Mouse (Mus musculus) small intestine, adult 2 months (tissue): ENCODE measurements around the gene Lgals8. TPM values are rescaled to one million over a fixed set of nuclear protein-coding genes. Genes with fewer than 3 reads are reported as not detected.

Source experiments
- H3K27ac ChIP-seq: fragments of 200-500 bp; 2 replicates; pipeline ENCODE4 v1.5.1; 2012; ENCODE audit warnings: low read depth, low read length, control low read depth, inconsistent platforms; ENCODE audit not compliant: insufficient read depth
- H3K27me3 ChIP-seq: fragments of 200-500 bp; 2 replicates; pipeline ENCODE4 v1.6.1; 2012; ENCODE audit warnings: mild to moderate bottlenecking, moderate library complexity, low read length, inconsistent platforms; ENCODE audit not compliant: control insufficient read depth, insufficient read depth
- H3K36me3 ChIP-seq: fragments of 200-500 bp; 2 replicates; pipeline ENCODE4 v1.6.1; 2012; ENCODE audit warnings: mild to moderate bottlenecking, low read length, control low read depth, inconsistent platforms; ENCODE audit not compliant: control insufficient read depth, insufficient read depth
- H3K4me1 ChIP-seq: fragments of 200-500 bp; 2 replicates; pipeline ENCODE4 v1.6.1; 2012; ENCODE audit warnings: low read length, inconsistent platforms, mixed read lengths; ENCODE audit not compliant: control insufficient read depth, insufficient read depth, insufficient read length
- H3K4me3 ChIP-seq: fragments of 200-500 bp; 2 replicates; pipeline ENCODE4 v1.5.1; 2012; ENCODE audit warnings: low read depth, mild to moderate bottlenecking, control low read depth, inconsistent platforms, low read length, moderate library complexity
- CTCF ChIP-seq: fragments of 200-500 bp; IDR thresholded peaks from 2 replicates; pipeline ENCODE4 v1.5.1; 2012; ENCODE audit warnings: low read depth, mild to moderate bottlenecking, control low read depth, inconsistent platforms, low read length, moderate library complexity, mixed read lengths; ENCODE audit not compliant: insufficient replicate concordance, insufficient read length; ENCODE audit errors: extremely low read depth
- POLR2A ChIP-seq: fragments of 200-500 bp; IDR thresholded peaks from 2 replicates; pipeline ENCODE4 v1.6.1; 2012; ENCODE audit warnings: low read depth, mild to moderate bottlenecking, control low read depth, inconsistent platforms, low read length, moderate library complexity
- WGBS: fragments of 180-500 bp; shearing (Covaris S2); methylation state at CpG from one replicate; pipeline ENCODE4 v1.1.7; 2018; 5-methylcytosine and 5-hydroxymethylcytosine counted together
- polyA plus RNA-seq: library from polyadenylated mRNA; depleted of rRNA; stranded (reverse); fragments of >200 nt; gene quantifications from 2 replicates; pipeline ENCODE4 v1.2.3, GENCODE M21; 2012

The Lgals8 gene
- polyA plus RNA-seq, 1 experiment: 23.1 TPM

GRCm38 (mm10) chr13:12460881-12461729 lies 3.6 kb downstream of the Lgals8 start:
- Histone ChIP-seq H3K4me1 (peaks cover 10% of the 10 kb centered on the region), H3K4me3 (peak overlapping the region; percentile 75), H3K36me3 (peaks cover 8% of the 10 kb centered on the region), H3K27me3 (no peaks in the 10 kb centered on the region), H3K27ac (peak overlapping the region; percentile 81)
- TF ChIP-seq POLR2A (peak; percentile 62), CTCF (no peak)
- WGBS: under 1% methylated on average over 59 of the region's 59 CpGs

- H3K27me3 ChIP-seq: no peaks in the 10 kb centered on the region
- peaks cover 12% of the 10 kb centered on the region for H3K36me3 ChIP-seq
- peak overlapping the region; percentile 52 for H3K4me3 ChIP-seq
- peaks cover 10% of the 10 kb centered on the region for H3K4me1 ChIP-seq
- TF ChIP-seq CTCF (peak; percentile 32; the same call in 1 of the 2 replicates), POLR2A (no peak)
- H3K27ac ChIP-seq: peak overlapping the region; percentile 81
- WGBS: under 1% methylated on average over 8 of the region's 8 CpGs
Observed at GRCm38 (mm10) chr13:12460443-12460842, 4.3 kb downstream of the Lgals8 start.

- peaks cover 44% of the 10 kb centered on the region for H3K36me3 ChIP-seq
- WGBS: 42% methylated on average over 7 of the region's 7 CpGs
- peaks cover 10% of the 10 kb centered on the region for H3K4me1 ChIP-seq
- no peaks in the 10 kb centered on the region for H3K27me3 ChIP-seq
- peak overlapping the region; percentile 84 for H3K27ac ChIP-seq
- no peak for TF ChIP-seq CTCF
- TF ChIP-seq POLR2A: no peak; the same call in 1 of the 2 replicates
- H3K4me3 ChIP-seq: no peak overlapping the region
Observed at GRCm38 (mm10) chr13:12456711-12457110, 8.0 kb downstream of the Lgals8 start.

DNA sequence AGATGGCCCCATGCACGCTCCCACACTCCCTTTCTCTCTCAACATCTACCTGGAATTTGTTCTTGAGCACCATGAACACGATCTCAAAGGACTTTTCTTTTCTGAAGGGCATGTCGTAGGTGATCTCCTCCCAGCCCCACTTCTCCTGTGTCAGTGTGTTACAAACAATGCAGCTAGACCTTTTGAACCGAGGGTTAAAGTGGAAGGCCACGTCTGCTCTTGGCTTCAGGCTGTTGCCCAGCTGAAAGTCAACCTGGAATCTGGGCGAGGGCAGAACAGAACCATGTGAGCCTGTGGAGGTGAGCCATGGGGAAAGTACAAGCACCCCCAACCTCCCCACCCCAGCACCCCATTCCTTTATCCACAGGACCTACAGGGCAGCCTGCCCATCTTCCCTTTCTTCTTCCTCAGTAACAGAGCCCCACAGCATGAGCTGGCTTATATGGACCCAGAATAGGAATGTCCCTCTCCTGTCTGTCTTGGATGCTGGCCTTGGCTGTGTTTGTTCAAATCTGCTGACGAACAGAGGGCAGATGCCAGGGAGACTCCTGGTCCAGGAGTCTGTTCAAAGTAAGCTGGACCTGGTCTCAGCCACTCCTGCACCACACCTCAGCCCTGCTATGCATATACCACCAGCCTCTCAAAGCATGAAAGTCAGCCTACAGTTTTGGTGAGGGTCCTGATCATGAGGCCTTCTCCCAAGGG lies 9.9 kb downstream of the Lgals8 start:
- Histone ChIP-seq H3K4me3 (no peak overlapping the region), H3K27ac (no peak overlapping the region), H3K4me1 (peaks cover 10% of the 10 kb centered on the region), H3K27me3 (no peaks in the 10 kb centered on the region), H3K36me3 (peaks cover 54% of the 10 kb centered on the region)
- TF ChIP-seq CTCF (no peak), POLR2A (no peak)
- 90% methylated on average over 7 of the region's 7 CpGs for WGBS

GRCm38 (mm10) chr13:12453150-12453549 lies 11.6 kb downstream of the Lgals8 start:
- Histone ChIP-seq H3K4me1 (peaks cover 6% of the 10 kb centered on the region; the same call in 1 of the 2 replicates), H3K27ac (no peak overlapping the region), H3K27me3 (no peaks in the 10 kb centered on the region), H3K36me3 (peaks cover 51% of the 10 kb centered on the region), H3K4me3 (no peak overlapping the region)
- WGBS: 93% methylated on average over 14 of the region's 14 CpGs
- no peak for TF ChIP-seq POLR2A
- TF ChIP-seq CTCF: no peak

- H3K27me3 ChIP-seq: no peaks in the 10 kb centered on the region
- WGBS: 84% methylated on average over 2 of the region's 2 CpGs
- H3K36me3 ChIP-seq: peaks cover 63% of the 10 kb centered on the region
- H3K4me1 ChIP-seq: no peaks in the 10 kb centered on the region
- TF ChIP-seq POLR2A (no peak), CTCF (no peak)
- no peak overlapping the region for H3K4me3 ChIP-seq
- no peak overlapping the region for H3K27ac ChIP-seq
Observed at GRCm38 (mm10) chr13:12442008-12442587, 22.6 kb downstream of the Lgals8 start.
